Mouse (Mus musculus) forebrain, postnatal 0 days (tissue): ENCODE results near the gene Ppp1r14a. TPM values are rescaled to one million over a fixed set of nuclear protein-coding genes. Genes with fewer than 3 reads are reported as not detected.

ENCODE experiments used
- ATAC-seq: fragments of 200-750 bp; cut with Nextera tagmentation; 2 replicates; pipeline ENCODE4 v1.8.0; 2017; ENCODE audit warnings: mild to moderate bottlenecking, moderate library complexity
- DNase-seq: peaks from one replicate; pipeline ENCODE4 v3.0.0-alpha.2; 2015
- H3K27ac ChIP-seq: fragments of 300-500 bp; sonication (generic); 2 replicates; pipeline ENCODE4 v1.5.1; 2014; ENCODE audit warnings: low read depth, mild to moderate bottlenecking, antibody characterized with exemption, low read length, moderate library complexity, mixed read lengths
- H3K27me3 ChIP-seq: fragments of 300-500 bp; sonication (generic); 2 replicates; pipeline ENCODE4 v1.6.1; 2014; ENCODE audit warnings: mild to moderate bottlenecking, low read length, mixed read lengths; ENCODE audit not compliant: insufficient read depth
- H3K36me3 ChIP-seq: fragments of 300-500 bp; sonication (generic); 2 replicates; pipeline ENCODE4 v1.6.1; 2014; ENCODE audit warnings: mild to moderate bottlenecking, moderate library complexity; ENCODE audit not compliant: insufficient read depth
- H3K4me1 ChIP-seq: fragments of 300-500 bp; sonication (generic); 2 replicates; pipeline ENCODE4 v1.6.1; 2014; ENCODE audit warnings: antibody characterized with exemption; ENCODE audit not compliant: insufficient read depth
- H3K4me2 ChIP-seq: fragments of 300-500 bp; sonication (generic); 2 replicates; pipeline ENCODE4 v1.6.1; 2014; ENCODE audit warnings: low read depth, mild to moderate bottlenecking, moderate library complexity
- H3K4me3 ChIP-seq: fragments of 300-500 bp; sonication (generic); 2 replicates; pipeline ENCODE4 v1.5.1; 2014; ENCODE audit warnings: low read depth, low read length, mixed read lengths
- H3K9ac ChIP-seq: fragments of 300-500 bp; sonication (generic); 2 replicates; pipeline ENCODE4 v1.6.1; 2014; ENCODE audit warnings: mild to moderate bottlenecking
- H3K9me3 ChIP-seq: fragments of 300-500 bp; sonication (generic); 2 replicates; pipeline ENCODE4 v1.6.1; 2016; ENCODE audit warnings: low read length
- CTCF ChIP-seq: sonication (generic); IDR thresholded peaks from 2 replicates; pipeline ENCODE4 v1.5.1; 2016; ENCODE audit warnings: antibody characterized with exemption, control low read depth, low read depth
- WGBS: fragments of 180-500 bp; shearing (Covaris S2); extraction: QIAGEN DNeasy Blood & Tissue Kit; methylation state at CpG from one replicate; pipeline ENCODE4 v1.1.7; 2014; 5-methylcytosine and 5-hydroxymethylcytosine counted together
- polyA plus RNA-seq: library from polyadenylated mRNA; unstranded; fragments of >200 nt; fragmentation: Nextera tagmentation; extraction: Ambion mirVana; gene quantifications from 2 replicates; pipeline ENCODE4 v1.2.1, GENCODE M21; 2015
- total RNA-seq: library from RNA; depleted of rRNA; stranded (reverse); fragments of >200 nt; gene quantifications from 2 replicates; pipeline ENCODE4 v1.2.3, GENCODE M21; 2014

The Ppp1r14a gene
- total and polyA plus RNA-seq, 2 experiments from 2014 or later = 2.0 to 2.3 TPM

- peak overlapping the region; percentile 95 for H3K4me2 ChIP-seq
- ATAC-seq (no peak), DNase-seq (no peak)
- H3K9me3 ChIP-seq = no peaks in the 10 kb centered on the region
- H3K4me1 ChIP-seq = peaks cover 39% of the 10 kb centered on the region
- peak overlapping the region; percentile 78 for H3K9ac ChIP-seq
- H3K27ac ChIP-seq = peak overlapping the region; percentile 64
- H3K36me3 ChIP-seq = peaks cover 19% of the 10 kb centered on the region
- H3K4me3 ChIP-seq = peak overlapping the region; percentile 79
- TF ChIP-seq CTCF = no peak
- under 1% methylated on average over 36 of the region's 36 CpGs for WGBS
- H3K27me3 ChIP-seq = no peaks in the 10 kb centered on the region
These were observed 20.2 kb downstream of the Ppp1r14a start for GRCm38 (mm10) chr7:29309221-29309721.

- DNase-seq (no peak), ATAC-seq (no peak)
- no peaks in the 10 kb centered on the region for H3K9me3 ChIP-seq
- WGBS = 13% methylated on average over 5 of the region's 5 CpGs
- peaks cover 19% of the 10 kb centered on the region for H3K36me3 ChIP-seq
- no peaks in the 10 kb centered on the region for H3K27me3 ChIP-seq
- H3K4me2 ChIP-seq = peak overlapping the region; percentile 95
- peak overlapping the region; percentile 78 for H3K9ac ChIP-seq
- peak overlapping the region; percentile 79 for H3K4me3 ChIP-seq
- peaks cover 44% of the 10 kb centered on the region for H3K4me1 ChIP-seq
- H3K27ac ChIP-seq = peak overlapping the region; percentile 64; the same call in 1 of the 2 replicates
- TF ChIP-seq CTCF = no peak
These were observed 20.6 kb downstream of the Ppp1r14a start for GRCm38 (mm10) chr7:29309749-29310148.

GRCm38 (mm10) chr7:29313051-29313450 lies 23.9 kb downstream of the Ppp1r14a start:
- ATAC-seq (no peak), DNase-seq (peak; percentile 69)

GRCm38 (mm10) chr7:29313572-29314261 lies 24.6 kb downstream of the Ppp1r14a start:
- ATAC-seq = no peak
- Histone ChIP-seq H3K27ac (peak overlapping the region; percentile 95), H3K36me3 (peaks cover 29% of the 10 kb centered on the region), H3K9me3 (no peaks in the 10 kb centered on the region), H3K4me3 (no peak overlapping the region), H3K9ac (peak overlapping the region; percentile 37; the same call in 1 of the 2 replicates), H3K27me3 (no peaks in the 10 kb centered on the region), H3K4me2 (peak overlapping the region; percentile 47), H3K4me1 (peaks cover 68% of the 10 kb centered on the region)
- no peak for DNase-seq
- 50% methylated on average over 9 of the region's 9 CpGs for WGBS
- no peak for TF ChIP-seq CTCF

More at GRCm38 (mm10) chr7:29313051-29313450, 23.9 kb downstream of the Ppp1r14a start:
- peaks cover 61% of the 10 kb centered on the region for H3K4me1 ChIP-seq
- peak overlapping the region; percentile 76 for H3K27ac ChIP-seq
- 21% methylated on average over 9 of the region's 9 CpGs for WGBS
- peak overlapping the region; percentile 14; the same call in 1 of the 2 replicates for H3K4me3 ChIP-seq
- peaks cover 29% of the 10 kb centered on the region for H3K36me3 ChIP-seq
- peak overlapping the region; percentile 47 for H3K4me2 ChIP-seq
- H3K9ac ChIP-seq = peak overlapping the region; percentile 25
- no peaks in the 10 kb centered on the region for H3K9me3 ChIP-seq
- TF ChIP-seq CTCF = no peak
- no peaks in the 10 kb centered on the region for H3K27me3 ChIP-seq

GRCm38 (mm10) chr7:29314844-29315628 lies 25.9 kb downstream of the Ppp1r14a start:
- peak overlapping the region; percentile 47 for H3K4me2 ChIP-seq
- H3K4me1 ChIP-seq = peaks cover 71% of the 10 kb centered on the region
- H3K9ac ChIP-seq = no peak overlapping the region
- peak overlapping the region; percentile 95 for H3K27ac ChIP-seq
- no peak for TF ChIP-seq CTCF
- ATAC-seq (peak; percentile 66), DNase-seq (peak; percentile 73)
- WGBS = 35% methylated on average over 13 of the region's 13 CpGs
- H3K9me3 ChIP-seq = no peaks in the 10 kb centered on the region
- H3K27me3 ChIP-seq = no peaks in the 10 kb centered on the region
- H3K36me3 ChIP-seq = peaks cover 29% of the 10 kb centered on the region
- H3K4me3 ChIP-seq = no peak overlapping the region

GRCm38 (mm10) chr7:29316137-29316734 lies 27.1 kb downstream of the Ppp1r14a start:
- ATAC-seq (no peak), DNase-seq (no peak)
- Histone ChIP-seq H3K27me3 (no peaks in the 10 kb centered on the region), H3K4me3 (no peak overlapping the region), H3K9me3 (no peaks in the 10 kb centered on the region), H3K27ac (peak overlapping the region; percentile 95), H3K9ac (peak overlapping the region; percentile 46), H3K4me2 (peak overlapping the region; percentile 47), H3K36me3 (peaks cover 24% of the 10 kb centered on the region), H3K4me1 (peaks cover 76% of the 10 kb centered on the region)
- TF ChIP-seq CTCF = no peak
- 48% methylated on average over 17 of the region's 17 CpGs for WGBS
